Mouse (Mus musculus): ENCODE measurements around the gene 4930426L09Rik.

The 4930426L09Rik gene

GRCm38 (mm10) chr2:18998054-18998478, at the start of gene 4930426L09Rik, which contains the start of gene Pip4k2a:
TSS of gene 4930426L09Rik (plus strand) at chr2:18998343.
TSS of gene Pip4k2a (minus strand) at chr2:18998126.
- DNase-seq (ENCODE audit: low read depth, low spot score): peak; percentile 91

DNA sequence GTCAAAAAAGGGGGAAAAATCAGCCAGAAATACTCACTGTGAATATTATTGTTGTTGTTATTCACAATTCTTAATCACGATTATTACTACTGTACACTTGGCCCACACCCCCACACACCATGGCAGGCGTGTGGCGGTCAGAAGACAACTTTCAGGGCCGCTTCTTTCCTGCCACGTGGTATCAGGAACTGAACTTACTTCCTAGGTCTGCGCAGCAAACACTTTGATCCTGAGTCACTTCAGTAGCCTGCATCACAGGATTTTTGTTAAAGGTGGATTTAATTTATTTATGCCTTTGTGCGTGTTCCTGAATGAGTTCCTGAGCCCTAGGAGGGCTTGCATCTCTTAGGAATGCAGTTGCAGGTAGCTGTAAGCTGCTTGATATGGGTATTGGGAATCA, 49.4 kb upstream of the 4930426L09Rik start:
- DNase-seq (ENCODE audit: low read depth, low spot score): no peak

- no peak for DNase-seq (ENCODE audit: low read depth, low spot score)
These were observed 47.4 kb upstream of the 4930426L09Rik start for GRCm38 (mm10) chr2:18950758-18951157.

- DNase-seq (ENCODE audit: low read depth, low spot score): no peak
These were observed 46.0 kb upstream of the 4930426L09Rik start for GRCm38 (mm10) chr2:18952102-18952673.

- no peak for DNase-seq (ENCODE audit: low read depth, low spot score)
These were observed 43.7 kb upstream of the 4930426L09Rik start for GRCm38 (mm10) chr2:18954422-18954821.

DNA sequence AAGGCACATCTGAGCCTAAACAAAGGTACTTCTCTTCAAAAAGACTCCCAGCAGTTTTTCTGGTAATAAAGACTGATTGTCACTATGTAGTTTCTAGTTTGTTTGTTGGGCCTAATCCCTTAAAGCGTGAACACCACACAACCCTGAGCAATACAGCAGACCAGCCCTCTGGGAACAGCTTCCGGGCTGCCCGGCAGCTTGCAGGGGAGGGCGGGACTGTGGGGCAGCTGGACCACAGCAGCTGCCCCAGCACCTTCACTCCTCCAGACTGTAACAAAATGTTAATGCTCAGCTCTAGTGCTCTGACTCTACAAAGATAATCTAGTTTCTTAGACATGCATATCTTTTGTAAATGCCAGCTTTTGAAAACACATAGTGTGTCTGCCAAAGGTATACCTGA, 43.1 kb upstream of the 4930426L09Rik start:
- DNase-seq (ENCODE audit: low read depth, low spot score): no peak

DNA sequence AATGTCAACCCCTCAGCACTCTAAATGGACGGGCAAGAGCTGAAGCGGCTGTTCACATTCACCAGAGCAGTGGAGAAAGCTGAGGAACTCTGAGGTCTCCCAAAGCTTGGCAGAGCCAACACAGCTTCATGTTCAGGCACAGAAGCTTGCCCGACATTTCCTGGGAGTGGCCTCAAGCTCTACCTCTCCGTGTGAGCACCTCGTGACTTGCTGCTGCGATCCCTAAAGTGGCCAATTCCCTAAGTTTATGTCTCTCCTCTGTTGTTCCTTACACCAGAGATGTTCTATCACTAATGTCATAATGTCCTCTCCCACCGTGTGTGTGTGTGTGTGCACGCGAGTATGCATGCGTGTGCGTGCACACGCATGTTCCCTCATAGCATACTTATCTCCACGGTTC, 42.5 kb upstream of the 4930426L09Rik start:
- no peak for DNase-seq (ENCODE audit: low read depth, low spot score)

DNA sequence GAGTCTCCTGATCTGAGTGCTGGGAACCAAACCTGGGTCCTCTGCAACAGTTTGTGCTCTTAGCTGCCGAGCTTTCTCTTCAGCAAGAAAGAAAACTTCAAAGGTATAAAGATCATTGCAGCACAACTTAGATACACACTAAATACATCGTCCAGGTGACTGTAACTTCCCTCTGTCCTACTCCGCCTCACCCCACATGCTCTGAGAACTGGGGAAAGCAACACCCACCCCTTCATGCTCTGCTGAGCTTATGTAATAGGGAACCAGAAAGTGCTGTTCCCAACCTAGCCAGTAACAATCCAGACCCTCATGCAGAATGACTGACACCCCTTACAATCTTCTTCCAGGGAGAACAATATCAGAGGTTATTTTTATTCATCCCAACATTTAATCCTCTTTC, 41.7 kb upstream of the 4930426L09Rik start:
- DNase-seq (ENCODE audit: low read depth, low spot score): peak; percentile 49

DNA sequence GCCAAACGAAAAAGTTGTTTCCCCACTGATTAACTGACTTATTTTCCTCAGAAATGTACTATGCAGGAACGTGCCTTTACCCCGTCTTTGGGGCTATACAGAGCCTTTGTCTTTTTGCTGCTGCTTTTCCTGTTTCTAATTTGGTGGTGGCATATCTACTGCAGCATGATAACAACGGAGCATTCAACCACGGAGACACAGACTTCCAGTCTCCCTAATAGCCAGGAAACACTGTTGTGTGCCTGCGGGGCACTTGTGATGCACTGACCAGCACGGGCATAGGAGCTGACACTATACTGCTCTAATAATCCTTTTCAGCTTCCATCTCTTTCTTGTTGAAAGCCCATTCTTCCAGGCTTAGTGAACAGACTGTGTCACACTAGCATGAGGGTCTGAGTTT, 41.2 kb upstream of the 4930426L09Rik start:
- DNase-seq (ENCODE audit: low read depth, low spot score): no peak

DNA sequence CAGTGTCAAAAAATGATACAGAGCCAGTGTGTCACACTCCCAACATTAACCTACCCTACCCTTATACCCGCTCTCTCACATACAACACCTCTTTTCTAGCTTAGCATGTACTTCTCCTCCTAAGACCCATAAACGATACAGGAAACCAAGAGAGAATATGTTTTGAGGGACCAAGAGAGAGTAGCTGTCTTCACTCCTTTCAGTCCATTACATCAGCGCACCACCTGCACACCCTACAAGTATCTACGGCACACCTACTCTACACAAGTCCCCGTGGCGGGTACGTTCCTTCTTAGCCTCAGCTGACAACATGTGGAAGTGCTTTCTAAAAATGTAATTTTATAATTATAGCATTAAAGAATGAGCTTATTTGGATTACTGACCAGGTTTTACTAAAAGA, 40.7 kb upstream of the 4930426L09Rik start:
- DNase-seq (ENCODE audit: low read depth, low spot score): peak; percentile 42

DNA sequence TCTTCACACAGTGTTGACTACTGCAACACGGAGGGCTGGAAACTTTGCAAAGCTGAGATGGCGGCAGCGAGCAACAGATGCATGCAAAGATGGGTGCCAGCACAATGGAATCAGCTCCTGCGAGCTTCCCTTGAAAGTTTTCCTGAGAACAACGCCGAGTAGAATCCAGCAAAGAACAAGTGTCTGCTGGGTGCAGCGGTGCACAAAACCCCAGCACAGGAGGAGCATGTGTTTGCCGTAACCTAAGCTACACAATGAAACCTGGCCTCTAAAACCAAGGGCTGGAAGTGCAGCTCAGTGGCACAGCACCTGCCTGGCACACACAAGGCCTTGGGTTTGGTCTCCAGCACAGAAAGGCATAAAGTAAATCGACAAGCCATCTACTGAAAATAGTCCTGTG, 40.1 kb upstream of the 4930426L09Rik start:
- no peak for DNase-seq (ENCODE audit: low read depth, low spot score)

GRCm38 (mm10) chr2:18958501-18958900, 39.6 kb upstream of the 4930426L09Rik start:
- no peak for DNase-seq (ENCODE audit: low read depth, low spot score)

DNA sequence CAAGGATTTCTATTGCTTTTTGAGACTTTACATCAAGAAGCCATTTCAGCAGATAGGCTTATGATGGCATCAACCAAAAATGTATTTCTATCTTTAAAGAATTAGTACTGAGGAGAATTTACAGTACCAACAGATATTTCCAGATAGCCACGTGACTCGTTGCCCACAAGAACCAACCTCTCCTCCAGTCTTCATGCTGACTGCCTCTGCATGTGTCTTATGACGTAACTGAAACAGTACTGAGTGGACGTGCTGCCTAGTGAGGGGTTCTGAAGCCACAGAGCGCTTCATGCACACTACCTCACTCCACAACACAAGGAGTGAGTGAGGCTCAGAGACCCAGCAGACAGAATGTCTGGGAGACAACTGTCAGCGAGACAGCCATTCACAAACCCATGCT, 39.1 kb upstream of the 4930426L09Rik start:
- DNase-seq (ENCODE audit: low read depth, low spot score): no peak

DNA sequence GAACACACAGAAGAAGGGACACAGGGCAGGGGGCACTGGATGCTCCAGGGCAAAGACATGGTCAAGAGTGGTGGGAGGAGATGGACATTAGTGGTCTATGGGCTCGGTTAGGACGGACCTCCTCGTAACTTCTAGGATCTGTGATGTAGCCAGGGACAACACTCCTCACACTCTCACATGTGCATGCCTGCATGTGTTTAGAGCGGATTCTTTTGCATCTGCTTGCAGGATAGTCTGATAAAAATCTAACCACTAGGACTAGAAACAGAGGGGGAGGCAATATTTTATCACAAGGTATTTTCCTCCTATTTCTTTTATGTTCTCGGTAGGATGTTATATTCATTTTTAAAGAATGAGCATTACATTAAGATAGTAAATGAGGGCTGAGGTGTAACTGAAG, 38.6 kb upstream of the 4930426L09Rik start:
- no peak for DNase-seq (ENCODE audit: low read depth, low spot score)

GRCm38 (mm10) chr2:18960376-18960973, 37.7 kb upstream of the 4930426L09Rik start:
- DNase-seq (ENCODE audit: low read depth, low spot score): no peak

DNA sequence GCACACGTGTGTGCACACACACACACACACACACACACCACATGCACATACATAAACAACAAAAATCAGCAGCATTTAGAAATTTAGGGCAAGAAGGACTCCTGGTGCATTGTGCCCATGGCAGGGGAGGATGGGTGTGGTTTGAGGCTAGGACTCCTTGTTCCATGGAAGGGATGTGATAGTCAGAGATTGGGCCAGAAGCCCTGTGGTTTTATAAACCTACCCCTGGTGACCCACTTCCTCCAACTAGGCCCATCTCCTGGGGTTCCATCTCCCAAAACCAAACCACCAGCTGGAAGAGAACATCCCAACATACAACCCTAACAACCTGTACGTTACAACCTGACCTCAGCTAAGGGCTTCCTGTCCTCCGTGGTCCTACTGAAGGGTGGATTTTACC, 35.6 kb upstream of the 4930426L09Rik start:
- DNase-seq (ENCODE audit: low read depth, low spot score): no peak

- DNase-seq (ENCODE audit: low read depth, low spot score): no peak
These were observed 34.7 kb upstream of the 4930426L09Rik start for GRCm38 (mm10) chr2:18963286-18964040.

DNA sequence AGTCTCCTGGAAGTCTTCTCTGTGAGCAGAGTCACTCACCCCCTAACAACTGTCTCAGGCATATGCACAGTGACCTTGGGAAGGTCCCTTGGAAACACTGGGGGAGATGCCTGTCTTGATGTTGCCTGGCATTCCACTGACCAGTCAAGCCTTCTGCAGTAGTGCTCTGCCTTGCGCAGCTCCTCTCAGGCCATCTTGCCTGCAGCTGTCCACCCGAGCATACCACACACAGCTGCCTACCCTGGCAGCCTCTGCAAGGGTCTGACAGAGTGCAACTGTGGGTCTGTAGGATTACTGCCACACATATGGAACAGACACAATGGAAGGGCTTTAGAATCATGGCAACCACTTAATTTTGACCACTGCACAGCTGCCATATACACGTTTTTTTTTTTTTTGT, 33.0 kb upstream of the 4930426L09Rik start:
- no peak for DNase-seq (ENCODE audit: low read depth, low spot score)

GRCm38 (mm10) chr2:18965950-18966349, 32.2 kb upstream of the 4930426L09Rik start:
- DNase-seq (ENCODE audit: low read depth, low spot score): no peak

DNA sequence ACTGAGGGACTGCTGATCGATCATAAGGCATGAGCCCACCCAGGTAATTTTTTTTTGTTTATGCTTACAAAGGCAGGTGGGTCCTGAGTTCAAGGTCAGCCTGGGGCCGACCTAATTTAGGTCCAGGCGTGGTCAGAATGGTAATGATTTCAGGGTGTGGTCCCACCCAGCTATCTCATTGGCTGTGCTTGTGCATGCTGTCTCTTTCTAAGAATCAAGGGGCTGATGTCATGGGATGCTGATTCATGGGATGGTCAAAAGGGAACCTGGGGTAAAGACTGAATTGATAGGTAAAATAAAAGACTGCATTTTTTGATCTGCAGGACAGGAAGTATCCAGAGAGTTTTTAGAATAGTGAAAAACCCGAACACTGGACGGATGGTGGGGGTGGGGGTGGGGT, 31.6 kb upstream of the 4930426L09Rik start:
- no peak for DNase-seq (ENCODE audit: low read depth, low spot score)

GRCm38 (mm10) chr2:18967451-18968063, 30.6 kb upstream of the 4930426L09Rik start:
- DNase-seq (ENCODE audit: low read depth, low spot score): no peak

GRCm38 (mm10) chr2:18969066-18969681, 29.0 kb upstream of the 4930426L09Rik start:
- no peak for DNase-seq (ENCODE audit: low read depth, low spot score)
